Mouse (Mus musculus): ENCODE results near the gene Fpr1.

DNA sequence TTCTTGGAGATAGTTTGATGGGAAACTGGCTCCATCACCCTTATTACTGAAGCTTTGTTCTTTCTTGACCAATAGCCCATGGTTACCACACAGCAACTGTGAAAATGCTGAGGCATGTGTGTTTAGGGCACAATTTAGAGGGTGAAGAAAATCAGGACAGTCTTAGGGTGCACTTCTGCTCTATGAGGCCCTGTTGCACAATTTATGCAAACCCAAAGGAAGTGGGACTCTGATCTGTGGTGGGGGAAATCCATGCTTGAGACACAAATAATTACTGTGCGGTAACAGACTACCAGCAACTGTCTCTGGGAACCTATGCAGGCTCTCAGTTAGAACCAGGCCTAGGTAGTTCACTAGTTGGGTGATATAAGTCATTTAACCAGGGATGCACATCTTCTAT lies 17.0 kb upstream of the Fpr1 start:
- TF ChIP-seq TAL1 (IDR thresholded peaks at IDR 0.05; ENCODE audit: low read length) (no peak), GATA1 (IDR thresholded peaks at IDR 0.05; ENCODE audit: low read length) (no peak)
